Mouse (Mus musculus) thymus, adult 2 months (tissue): ENCODE data around the gene Selenbp2. TPM values are rescaled to one million over a fixed set of nuclear protein-coding genes. Genes with fewer than 3 reads are reported as not detected.
"Not testable (repeated sequence)": the region's sequence is repeated elsewhere in the genome, so short reads cannot be mapped to it uniquely, and the experiment has no call there.

Experiments
- DNase-seq: peaks from one replicate; pipeline ENCODE4 v3.0.0; 2021
- H3K27ac ChIP-seq: fragments of 200-500 bp; 2 replicates; pipeline ENCODE4 v1.5.1; 2012; ENCODE audit warnings: low read length, control low read depth; ENCODE audit not compliant: control insufficient read depth, insufficient read depth
- H3K27me3 ChIP-seq: fragments of 200-500 bp; 2 replicates; pipeline ENCODE4 v1.6.1; 2012; ENCODE audit warnings: mild to moderate bottlenecking, low read length, moderate library complexity, mixed read lengths; ENCODE audit not compliant: control insufficient read depth, insufficient read depth
- H3K36me3 ChIP-seq: fragments of 200-500 bp; 2 replicates; pipeline ENCODE4 v1.6.1; 2012; ENCODE audit warnings: mild to moderate bottlenecking, low read length, moderate library complexity; ENCODE audit not compliant: control insufficient read depth, insufficient read depth
- H3K4me1 ChIP-seq: fragments of 200-500 bp; replicated peaks from 2 replicates; pipeline ENCODE4 v1.6.1; 2012; ENCODE audit warnings: low read length; ENCODE audit not compliant: control insufficient read depth, insufficient read depth
- H3K4me3 ChIP-seq: fragments of 200-500 bp; 2 replicates; pipeline ENCODE4 v1.5.1; 2012; ENCODE audit warnings: mild to moderate bottlenecking, low read length, control low read depth, moderate library complexity; ENCODE audit not compliant: control insufficient read depth, insufficient read depth
- CTCF ChIP-seq: fragments of 200-500 bp; IDR thresholded peaks from 2 replicates; pipeline ENCODE4 v1.5.1; 2012; ENCODE audit warnings: mild to moderate bottlenecking, control low read depth, low read length, moderate library complexity, borderline replicate concordance; ENCODE audit not compliant: control insufficient read depth, poor library complexity, insufficient read depth; ENCODE audit errors: extremely low read depth
- POLR2A ChIP-seq: fragments of 200-500 bp; IDR thresholded peaks from 2 replicates; pipeline ENCODE4 v1.6.1; 2012; ENCODE audit warnings: mild to moderate bottlenecking, low read length, control low read depth, moderate library complexity; ENCODE audit not compliant: control insufficient read depth, poor library complexity, insufficient read depth; ENCODE audit errors: extremely low read depth
- WGBS: fragments of 180-500 bp; shearing (Covaris S2); methylation state at CpG from one replicate; pipeline ENCODE4 v1.1.7; 2018; 5-methylcytosine and 5-hydroxymethylcytosine counted together
- polyA plus RNA-seq: library from polyadenylated mRNA; depleted of rRNA; stranded (reverse); fragments of >200 nt; gene quantifications from 2 replicates; pipeline ENCODE4 v1.2.3, GENCODE M21; 2012

Gene Selenbp2
- polyA plus RNA-seq, 1 experiment: 1.1 TPM

- Histone ChIP-seq H3K36me3 (no peaks in the 10 kb centered on the region), H3K27ac (no peak overlapping the region)
Measured at GRCm38 (mm10) chr3:94690616-94691247, 2.6 kb upstream of the Selenbp2 start.

DNA sequence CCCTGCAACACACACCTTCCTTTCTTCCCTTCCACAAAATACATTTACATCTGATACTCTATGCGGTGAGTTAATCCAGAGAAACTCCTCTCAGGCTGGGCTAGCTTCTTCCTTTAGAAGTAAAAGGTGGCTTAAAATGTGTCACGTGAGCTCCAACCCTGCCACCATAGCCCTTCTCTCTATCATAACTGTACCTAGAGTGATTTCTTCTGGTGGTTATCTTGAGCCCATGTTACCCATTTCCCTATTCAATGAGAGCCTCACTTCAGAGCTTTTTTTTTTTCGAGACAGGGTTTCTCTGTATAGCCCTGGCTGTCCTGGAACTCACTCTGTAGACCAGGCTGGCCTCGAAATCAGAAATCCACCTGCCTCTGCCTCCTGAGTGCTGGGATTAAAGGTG lies 1.7 kb upstream of the Selenbp2 start:
- not testable (repeated sequence) for H3K4me3 ChIP-seq, H3K36me3 ChIP-seq, H3K27me3 ChIP-seq, H3K27ac ChIP-seq, DNase-seq, H3K4me1 ChIP-seq
- WGBS: 96% methylated on average over 4 of the region's 4 CpGs

More at GRCm38 (mm10) chr3:94690616-94691247, 2.6 kb upstream of the Selenbp2 start:
- DNase-seq: no peak
- Histone ChIP-seq H3K4me1 (no peaks in the 10 kb centered on the region), H3K27me3 (no peaks in the 10 kb centered on the region), H3K4me3 (no peak overlapping the region)
- no peak for TF ChIP-seq POLR2A
- no peak for TF ChIP-seq CTCF

DNA sequence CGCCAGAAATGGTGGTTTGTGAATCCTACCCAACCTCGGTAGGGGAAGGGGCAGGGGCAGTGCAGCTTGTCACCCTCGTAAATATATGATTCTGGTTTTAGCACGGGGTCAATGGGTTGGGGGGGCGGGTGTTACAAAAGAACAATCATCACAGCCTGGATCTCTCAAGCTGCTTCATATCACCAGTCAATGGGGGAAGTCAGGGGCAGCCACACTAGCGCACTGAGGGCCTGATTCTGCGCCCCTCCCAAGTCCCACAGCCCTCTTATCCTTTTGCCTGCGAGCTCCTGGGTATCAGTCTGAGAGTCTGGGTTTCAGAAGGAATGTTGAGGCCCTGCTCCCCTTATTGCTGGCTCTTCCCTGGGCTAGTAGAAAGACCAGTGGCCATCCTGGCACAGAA lies 518 bp downstream of the Selenbp2 start:
- 51% methylated on average over 6 of the region's 8 CpGs for WGBS
- not testable (repeated sequence) for H3K27me3 ChIP-seq, H3K4me1 ChIP-seq, H3K27ac ChIP-seq, DNase-seq, H3K36me3 ChIP-seq, H3K4me3 ChIP-seq

DNA sequence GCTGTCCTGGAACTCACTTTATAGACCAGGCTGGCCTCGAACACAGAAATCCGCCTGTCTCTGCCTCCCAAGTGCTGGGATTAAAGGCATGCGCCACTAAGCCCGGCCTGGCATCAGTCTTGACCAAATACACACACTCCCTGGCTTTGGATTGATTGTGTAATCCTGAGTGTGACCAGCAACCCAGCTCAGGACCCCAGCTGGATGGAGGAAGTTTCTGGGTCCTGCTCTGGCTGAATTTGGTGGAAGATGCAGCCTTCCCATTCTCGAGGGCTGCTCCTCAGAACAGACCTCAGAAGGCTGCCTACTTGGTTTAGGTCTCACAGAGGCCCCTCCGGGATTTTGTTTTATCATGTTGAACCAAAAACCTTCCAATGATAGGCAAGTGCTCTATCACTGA lies 2.2 kb downstream of the Selenbp2 start:
- H3K27ac ChIP-seq, H3K36me3 ChIP-seq, H3K4me1 ChIP-seq, H3K4me3 ChIP-seq, H3K27me3 ChIP-seq, DNase-seq: not testable (repeated sequence)
- 89% methylated on average over 6 of the region's 6 CpGs for WGBS

- not testable (repeated sequence) for H3K27ac ChIP-seq, H3K4me1 ChIP-seq, H3K4me3 ChIP-seq, DNase-seq, H3K36me3 ChIP-seq, H3K27me3 ChIP-seq
- 97% methylated on average over 4 of the region's 4 CpGs for WGBS
Measured at GRCm38 (mm10) chr3:94696257-94696656, 2.9 kb downstream of the Selenbp2 start.

- DNase-seq, H3K36me3 ChIP-seq, H3K27me3 ChIP-seq, H3K4me1 ChIP-seq, H3K4me3 ChIP-seq, H3K27ac ChIP-seq: not testable (repeated sequence)
- WGBS: 89% methylated on average over 7 of the region's 7 CpGs
Measured at GRCm38 (mm10) chr3:94702163-94702810, 8.9 kb downstream of the Selenbp2 start.

DNA sequence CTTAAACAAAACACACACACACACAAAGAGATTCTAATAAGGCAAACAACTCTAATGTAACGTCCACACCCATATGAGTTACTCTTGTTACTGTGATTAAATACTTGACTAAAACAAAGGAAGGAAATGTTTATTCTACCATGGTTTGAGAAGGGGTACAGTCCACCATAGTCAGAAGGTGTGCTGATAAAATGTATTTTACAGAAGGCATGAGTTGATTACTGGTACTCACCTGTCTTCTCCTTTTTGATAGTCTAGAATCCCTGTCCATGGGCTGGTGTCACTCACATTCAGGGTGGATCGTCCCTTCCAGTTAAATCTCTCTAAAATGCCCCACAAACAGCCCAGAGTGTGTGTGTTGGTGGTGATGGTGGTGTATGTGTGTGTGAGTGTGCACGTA lies 9.5 kb downstream of the Selenbp2 start:
- Histone ChIP-seq H3K4me3 (no peak overlapping the region), H3K36me3 (no peaks in the 10 kb centered on the region), H3K27ac (no peak overlapping the region), H3K4me1 (no peaks in the 10 kb centered on the region), H3K27me3 (no peaks in the 10 kb centered on the region)
- DNase-seq: no peak
- TF ChIP-seq POLR2A (no peak), CTCF (no peak)
- 88% methylated on average over 3 of the region's 3 CpGs for WGBS

DNA sequence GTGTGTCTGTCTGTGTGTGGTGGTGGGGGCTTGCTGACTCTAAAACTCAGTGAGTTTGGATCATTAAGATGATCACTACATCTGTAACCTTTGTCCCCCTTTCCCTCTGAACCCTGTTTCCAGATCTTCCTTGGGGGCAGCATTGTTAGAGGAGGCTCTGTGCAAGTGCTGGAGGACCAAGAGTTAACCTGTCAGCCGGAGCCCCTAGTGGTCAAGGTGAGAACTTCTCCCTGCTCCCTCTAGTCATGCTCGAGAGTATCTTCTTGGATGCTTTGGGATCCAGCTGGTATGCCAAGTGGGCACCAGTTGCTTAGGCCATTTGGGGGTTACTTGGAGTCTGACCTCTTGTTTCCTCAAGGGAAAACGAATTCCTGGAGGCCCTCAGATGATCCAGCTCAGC lies 10.0 kb downstream of the Selenbp2 start:
- H3K27ac ChIP-seq, H3K4me1 ChIP-seq, H3K36me3 ChIP-seq, H3K27me3 ChIP-seq, H3K4me3 ChIP-seq: not testable (repeated sequence)
- WGBS: 12% methylated on average over 3 of the region's 3 CpGs
- DNase-seq: peak; percentile 18

DNA sequence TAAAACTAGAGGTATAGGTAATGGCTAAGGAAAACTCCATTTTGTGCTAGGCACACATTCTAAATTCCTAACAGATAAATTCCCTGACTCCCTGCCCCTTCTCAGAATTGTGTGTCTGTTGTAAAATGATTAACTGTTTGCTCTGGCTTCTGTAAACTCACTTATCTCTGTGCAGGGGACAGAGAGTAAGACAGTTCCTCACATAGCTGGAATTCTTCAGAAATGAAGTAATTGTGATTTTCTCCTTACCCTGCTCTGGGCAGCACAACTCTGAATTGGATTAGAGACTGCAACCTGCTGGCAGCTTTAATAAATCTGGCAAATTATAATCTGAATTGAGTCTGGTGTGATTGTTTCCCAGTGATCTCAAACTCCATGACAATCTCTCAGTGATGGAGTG lies 17.2 kb downstream of the Selenbp2 start:
- H3K4me3 ChIP-seq, H3K27me3 ChIP-seq, DNase-seq, H3K27ac ChIP-seq, H3K4me1 ChIP-seq, H3K36me3 ChIP-seq: not testable (repeated sequence)

- not testable (repeated sequence) for H3K27ac ChIP-seq, H3K4me3 ChIP-seq, H3K4me1 ChIP-seq, DNase-seq, H3K27me3 ChIP-seq, H3K36me3 ChIP-seq
- 93% methylated on average over 3 of the region's 3 CpGs for WGBS
Measured at GRCm38 (mm10) chr3:94713424-94713823, 20.1 kb downstream of the Selenbp2 start.
